Mouse (Mus musculus) lung, embryonic 16.5 days (tissue): ENCODE measurements at regions not wholly inside any gene's neighbourhood (a gene's known extent, or its start where the extent isn't known, plus 50 kb on each side); places are given as distances from the start of the nearest gene placed in this dataset.

Experiments
- ATAC-seq: fragments of 200-750 bp; cut with Nextera tagmentation; 2 replicates; pipeline ENCODE4 v1.8.0; 2017; ENCODE audit warnings: low read depth, mild to moderate bottlenecking, moderate library complexity
- H3K27ac ChIP-seq: fragments of 300-500 bp; sonication (generic); 2 replicates; pipeline ENCODE4 v1.5.1; 2014; ENCODE audit warnings: mild to moderate bottlenecking, control low read depth, low read length
- H3K27me3 ChIP-seq: fragments of 300-500 bp; sonication (generic); 2 replicates; pipeline ENCODE4 v1.6.1; 2014; ENCODE audit warnings: low read depth, low read length, mixed read lengths; ENCODE audit not compliant: control insufficient read depth, insufficient read depth
- H3K36me3 ChIP-seq: fragments of 300-500 bp; sonication (generic); 2 replicates; pipeline ENCODE4 v1.6.1; 2014; ENCODE audit warnings: low read length; ENCODE audit not compliant: control insufficient read depth, insufficient read depth
- H3K4me1 ChIP-seq: fragments of 300-500 bp; sonication (generic); replicated peaks from 2 replicates; pipeline ENCODE4 v1.6.1; 2014; ENCODE audit warnings: low read length, mixed read lengths; ENCODE audit not compliant: control insufficient read depth, insufficient read depth
- H3K4me2 ChIP-seq: fragments of 300-500 bp; sonication (generic); 2 replicates; pipeline ENCODE4 v1.6.1; 2014; ENCODE audit warnings: low read depth, low read length, control low read depth
- H3K4me3 ChIP-seq: fragments of 300-500 bp; sonication (generic); 2 replicates; pipeline ENCODE4 v1.5.1; 2014; ENCODE audit warnings: mild to moderate bottlenecking, low read length, control low read depth
- H3K9ac ChIP-seq: fragments of 300-500 bp; sonication (generic); 2 replicates; pipeline ENCODE4 v1.6.1; 2014; ENCODE audit warnings: low read length, control low read depth
- H3K9me3 ChIP-seq: fragments of 300-500 bp; sonication (generic); 2 replicates; pipeline ENCODE4 v1.6.1; 2016; ENCODE audit warnings: low read length; ENCODE audit not compliant: control insufficient read depth
- WGBS: fragments of 180-500 bp; shearing (Covaris S2); extraction: QIAGEN DNeasy Blood & Tissue Kit; methylation state at CpG from one replicate; pipeline ENCODE4 v1.1.7; 2014; 5-methylcytosine and 5-hydroxymethylcytosine counted together

DNA sequence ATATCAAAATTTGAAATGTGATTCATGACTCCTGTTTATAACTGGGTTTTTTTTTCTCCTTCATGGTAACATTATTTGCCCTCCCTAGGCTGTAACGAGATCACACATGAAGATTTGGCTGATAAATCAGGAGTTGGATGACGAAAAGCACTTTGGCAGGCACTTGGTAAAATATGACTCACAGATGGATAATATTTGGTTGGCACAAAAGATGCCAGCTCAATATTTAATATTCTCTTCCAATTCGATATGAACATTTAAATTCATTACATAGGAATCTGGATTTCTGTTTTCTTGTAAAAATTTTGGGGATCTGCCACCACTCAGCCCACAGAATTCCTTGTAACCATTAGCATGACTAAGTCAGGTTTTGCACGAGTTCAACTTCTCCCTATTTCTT, 230.3 kb upstream of the Sorcs1 start:
- Histone ChIP-seq H3K9me3 (no peaks in the 10 kb centered on the region), H3K27ac (no peak overlapping the region), H3K9ac (no peak overlapping the region), H3K4me1 (no peaks in the 10 kb centered on the region), H3K36me3 (no peaks in the 10 kb centered on the region), H3K4me2 (no peak overlapping the region), H3K27me3 (no peaks in the 10 kb centered on the region), H3K4me3 (no peak overlapping the region)
- ATAC-seq: no peak
- 64% methylated on average over 4 of the region's 4 CpGs for WGBS

GRCm38 (mm10) chr19:50893755-50894154, 215.3 kb upstream of the Sorcs1 start:
- Histone ChIP-seq H3K4me1 (no peaks in the 10 kb centered on the region), H3K36me3 (no peaks in the 10 kb centered on the region), H3K27ac (no peak overlapping the region), H3K9me3 (no peaks in the 10 kb centered on the region), H3K4me3 (no peak overlapping the region), H3K27me3 (no peaks in the 10 kb centered on the region), H3K9ac (no peak overlapping the region), H3K4me2 (no peak overlapping the region)
- ATAC-seq: no peak
- WGBS: 73% methylated on average over 3 of the region's 3 CpGs

GRCm38 (mm10) chr19:50872661-50873060, 194.2 kb upstream of the Sorcs1 start:
- no peaks in the 10 kb centered on the region for H3K36me3 ChIP-seq
- H3K9ac ChIP-seq: no peak overlapping the region
- no peak overlapping the region for H3K4me3 ChIP-seq
- no peaks in the 10 kb centered on the region for H3K9me3 ChIP-seq
- no peaks in the 10 kb centered on the region for H3K4me1 ChIP-seq
- no peak for ATAC-seq
- no peak overlapping the region for H3K4me2 ChIP-seq
- H3K27ac ChIP-seq: no peak overlapping the region
- WGBS: 64% methylated on average over 4 of the region's 4 CpGs
- no peaks in the 10 kb centered on the region for H3K27me3 ChIP-seq

DNA sequence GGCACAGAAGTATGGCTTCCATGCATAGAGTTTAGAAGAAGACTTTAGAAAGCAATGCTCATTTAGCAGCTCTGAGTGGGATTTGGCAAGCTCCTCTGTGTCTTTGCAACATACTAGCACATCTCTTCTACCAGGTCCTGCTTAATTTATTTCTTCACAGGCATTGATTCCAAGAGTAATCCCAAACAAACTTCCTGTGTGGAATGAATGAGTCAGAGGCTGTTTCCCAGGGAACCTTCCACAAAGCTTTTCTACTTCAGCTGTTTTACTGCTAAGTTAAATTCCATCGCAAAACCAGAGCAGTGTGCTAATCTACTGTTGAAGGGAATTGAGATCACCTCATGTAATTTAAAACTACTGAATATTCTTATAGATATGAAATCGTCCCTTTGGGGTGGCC, 193.7 kb upstream of the Sorcs1 start:
- no peak overlapping the region for H3K4me3 ChIP-seq
- no peak overlapping the region for H3K4me2 ChIP-seq
- no peaks in the 10 kb centered on the region for H3K36me3 ChIP-seq
- WGBS: 79% methylated on average over 2 of the region's 2 CpGs
- H3K27me3 ChIP-seq: no peaks in the 10 kb centered on the region
- no peak for ATAC-seq
- H3K9ac ChIP-seq: no peak overlapping the region
- H3K9me3 ChIP-seq: no peaks in the 10 kb centered on the region
- no peak overlapping the region for H3K27ac ChIP-seq
- no peaks in the 10 kb centered on the region for H3K4me1 ChIP-seq

DNA sequence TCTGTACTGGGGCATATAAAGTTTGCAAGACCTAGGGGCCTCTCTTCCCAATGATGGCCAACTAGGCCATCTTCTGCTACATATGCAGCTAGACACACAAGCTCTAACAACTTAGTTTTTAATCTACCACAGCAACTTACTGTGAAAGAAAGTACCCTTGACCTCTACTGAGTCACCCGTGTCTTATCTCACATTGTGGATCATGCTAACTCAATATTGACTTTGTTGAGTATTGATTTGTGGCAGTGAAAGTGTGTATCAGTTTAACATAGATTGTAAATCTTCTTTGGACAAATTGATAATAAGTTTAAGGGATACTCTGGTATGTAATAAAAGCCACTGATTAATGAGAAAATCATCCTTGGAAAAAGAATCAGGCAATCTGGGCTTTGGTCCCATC, 176.4 kb upstream of the Sorcs1 start:
- no peak overlapping the region for H3K4me3 ChIP-seq
- no peaks in the 10 kb centered on the region for H3K36me3 ChIP-seq
- H3K27me3 ChIP-seq: no peaks in the 10 kb centered on the region
- H3K27ac ChIP-seq: no peak overlapping the region
- no peaks in the 10 kb centered on the region for H3K4me1 ChIP-seq
- H3K9ac ChIP-seq: no peak overlapping the region
- WGBS: 47% methylated on average over 1 of the region's 1 CpGs
- no peak for ATAC-seq
- no peak overlapping the region for H3K4me2 ChIP-seq
- H3K9me3 ChIP-seq: no peaks in the 10 kb centered on the region

DNA sequence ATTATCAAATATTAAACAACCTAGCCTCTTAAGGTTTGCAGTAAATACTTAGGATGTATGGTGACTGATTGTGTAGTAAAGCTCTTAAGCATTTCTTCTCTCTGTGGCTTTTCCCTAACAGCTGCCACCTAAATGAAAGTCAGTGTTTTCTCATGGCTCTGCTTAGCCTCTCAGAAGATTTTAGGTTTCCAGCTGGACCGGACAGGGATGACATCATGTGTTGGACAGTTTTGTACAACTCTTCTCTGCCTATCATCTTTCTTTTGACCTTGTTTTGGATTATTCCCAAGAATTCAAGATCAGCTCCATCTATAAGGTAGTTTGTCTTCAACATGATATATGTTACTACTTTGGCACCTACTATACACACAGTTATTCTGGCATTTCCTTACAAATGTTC, 162.1 kb upstream of the Sorcs1 start:
- H3K9ac ChIP-seq: no peak overlapping the region
- no peaks in the 10 kb centered on the region for H3K27me3 ChIP-seq
- H3K4me3 ChIP-seq: no peak overlapping the region
- H3K4me2 ChIP-seq: no peak overlapping the region
- no peaks in the 10 kb centered on the region for H3K36me3 ChIP-seq
- H3K9me3 ChIP-seq: no peaks in the 10 kb centered on the region
- H3K27ac ChIP-seq: no peak overlapping the region
- no peak for ATAC-seq
- H3K4me1 ChIP-seq: no peaks in the 10 kb centered on the region
- WGBS: 59% methylated on average over 1 of the region's 1 CpGs
